Mouse (Mus musculus) spleen, adult 10 weeks (tissue): ENCODE results near the gene Klhl21. TPM values are rescaled to one million over a fixed set of nuclear protein-coding genes. Genes with fewer than 3 reads are reported as not detected.

Experiments
- polyA plus RNA-seq: library from polyadenylated mRNA; stranded (reverse); fragments of 350-450 nt; fragmentation: Illumina TruSeq; extraction: RNeasy Lipid Tissue Mini Kit (QIAGEN cat#74804); gene quantifications from one replicate; pipeline ENCODE4 v1.2.3, GENCODE M21; 2015; ENCODE audit warnings: low replicate concordance; ENCODE audit not compliant: insufficient read depth

The Klhl21 gene
- polyA plus RNA-seq = 7.9 TPM

GRCm38 (mm10) chr4:152008622-152009075 lies at the start of gene Klhl21:
TSS of gene Klhl21 (plus strand) at chr4:152008803.

GRCm38 (mm10) chr4:151988342-151989109 lies 20.1 kb upstream of the Klhl21 start, which contains the start of gene Thap3:
TSS of gene Thap3 (minus strand) at chr4:151988997.

GRCm38 (mm10) chr4:151996173-151996950 lies 12.2 kb upstream of the Klhl21 start, which contains the start of gene Phf13:
TSS of gene Phf13 (minus strand) at chr4:151996258.

GRCm38 (mm10) chr4:152027524-152027923 lies 18.9 kb downstream of the Klhl21 start, which contains the start of gene Zbtb48:
TSS of gene Zbtb48 (minus strand) at chr4:152027671.

GRCm38 (mm10) chr4:152038225-152038984 lies 29.8 kb downstream of the Klhl21 start, which contains the start of gene Tas1r1:
TSS of gene Tas1r1 (minus strand) at chr4:152038568.

GRCm38 (mm10) chr4:152038985-152039830 lies 30.6 kb downstream of the Klhl21 start, which contains the start of gene Nol9:
TSS of gene Nol9 (plus strand) at chr4:152039321.

Other genes with a start within 250 kb of the Klhl21 start
- 45.7 TPM for gene Camta1, start 146.9 kb upstream of the Klhl21 start, polyA plus RNA-seq
- 55.6 TPM for gene Dnajc11, start 75.1 kb upstream of the Klhl21 start, polyA plus RNA-seq
- 7.9 TPM for gene Thap3, start 19.8 kb upstream of the Klhl21 start, polyA plus RNA-seq
- 6.4 TPM for gene Phf13, start 12.5 kb upstream of the Klhl21 start, polyA plus RNA-seq
- gene Zbtb48, start 18.9 kb downstream of the Klhl21 start, polyA plus RNA-seq = 9.2 TPM
- not detected for gene Tas1r1, start 29.8 kb downstream of the Klhl21 start, polyA plus RNA-seq
- gene Nol9, start 30.5 kb downstream of the Klhl21 start, polyA plus RNA-seq = 29.8 TPM
- 1.6 TPM for gene Plekhg5, start 63.7 kb downstream of the Klhl21 start, polyA plus RNA-seq
- 5.4 TPM for gene Tnfrsf25, start 107.1 kb downstream of the Klhl21 start, polyA plus RNA-seq
- gene Espn, start 143.6 kb downstream of the Klhl21 start, polyA plus RNA-seq = 0.79 TPM
- 0.08 TPM for gene Hes2, start 150.1 kb downstream of the Klhl21 start, polyA plus RNA-seq
- gene Acot7, start 169.3 kb downstream of the Klhl21 start, polyA plus RNA-seq = 10.9 TPM